Mouse (Mus musculus) heart, embryonic 10.5 days (tissue): ENCODE data around the gene Wdr24. TPM values are rescaled to one million over a fixed set of nuclear protein-coding genes. Genes with fewer than 3 reads are reported as not detected.

Experiments used
- DNase-seq: peaks from one replicate; pipeline ENCODE4 v3.0.0-alpha.2; 2017; ENCODE audit warnings: low spot score
- H3K27ac ChIP-seq: fragments of 300-500 bp; sonication (generic); 2 replicates; pipeline ENCODE4 v1.5.1; 2016; ENCODE audit warnings: mild to moderate bottlenecking
- H3K27me3 ChIP-seq: fragments of 300-500 bp; sonication (generic); 2 replicates; pipeline ENCODE4 v1.6.1; 2016; ENCODE audit warnings: mild to moderate bottlenecking; ENCODE audit not compliant: poor library complexity, insufficient read depth, severe bottlenecking
- H3K36me3 ChIP-seq: fragments of 300-500 bp; sonication (generic); 2 replicates; pipeline ENCODE4 v1.6.1; 2016; ENCODE audit warnings: mild to moderate bottlenecking, moderate library complexity
- H3K4me1 ChIP-seq: fragments of 300-500 bp; sonication (generic); 2 replicates; pipeline ENCODE4 v1.6.1; 2016; ENCODE audit warnings: mild to moderate bottlenecking
- H3K4me3 ChIP-seq: fragments of 300-500 bp; sonication (generic); 2 replicates; pipeline ENCODE4 v1.5.1; 2016; ENCODE audit warnings: mild to moderate bottlenecking, moderate library complexity
- H3K9me3 ChIP-seq: fragments of 300-500 bp; sonication (generic); 2 replicates; pipeline ENCODE4 v1.6.1; 2016; ENCODE audit warnings: mild to moderate bottlenecking, moderate library complexity
- WGBS: fragments of 180-500 bp; shearing (Covaris S2); methylation state at CpG from one replicate; pipeline ENCODE4 v1.1.7; 2016; 5-methylcytosine and 5-hydroxymethylcytosine counted together
- polyA plus RNA-seq: library from polyadenylated mRNA; unstranded; fragments of >200 nt; fragmentation: Nextera tagmentation; extraction: Ambion mirVana; gene quantifications from 2 replicates; pipeline ENCODE4 v1.2.1, GENCODE M21; 2016

Gene Wdr24
- polyA plus RNA-seq, 1 experiment from 2014 or later, result 23.0 TPM

DNA sequence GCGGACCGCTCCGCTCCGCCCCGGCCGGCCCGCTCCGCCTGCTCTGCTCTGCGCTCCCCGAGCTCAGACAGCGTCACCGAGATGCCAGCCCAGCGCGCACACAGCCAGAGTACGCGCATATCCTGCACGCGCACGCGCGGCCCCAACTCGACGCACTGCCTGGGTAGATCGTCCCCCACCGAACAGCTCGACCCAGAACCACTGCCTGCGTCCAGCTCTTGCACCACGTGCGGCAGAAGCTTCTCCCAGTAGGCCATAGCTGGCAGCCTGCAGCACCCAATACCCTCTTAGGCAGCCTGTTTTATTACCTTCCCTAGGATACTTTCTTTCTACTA, 13.6 kb downstream of the Wdr24 start, which contains the start of gene Rhbdl1:
Rhbdl1 (minus strand) TSS at position 220 of the 335 bp plus-strand sequence.
- 2% methylated on average over 29 of the region's 29 CpGs for WGBS
- no peaks in the 10 kb centered on the region for H3K27me3 ChIP-seq
- DNase-seq, result no peak
- peaks cover 60% of the 10 kb centered on the region for H3K36me3 ChIP-seq
- H3K4me3 ChIP-seq, result peak within 1 kb of the TSS; percentile 57
- peak within 1 kb of the TSS; percentile 84 for H3K27ac ChIP-seq
- no peaks in the 10 kb centered on the region for H3K9me3 ChIP-seq
- peaks cover 69% of the 10 kb centered on the region for H3K4me1 ChIP-seq

DNA sequence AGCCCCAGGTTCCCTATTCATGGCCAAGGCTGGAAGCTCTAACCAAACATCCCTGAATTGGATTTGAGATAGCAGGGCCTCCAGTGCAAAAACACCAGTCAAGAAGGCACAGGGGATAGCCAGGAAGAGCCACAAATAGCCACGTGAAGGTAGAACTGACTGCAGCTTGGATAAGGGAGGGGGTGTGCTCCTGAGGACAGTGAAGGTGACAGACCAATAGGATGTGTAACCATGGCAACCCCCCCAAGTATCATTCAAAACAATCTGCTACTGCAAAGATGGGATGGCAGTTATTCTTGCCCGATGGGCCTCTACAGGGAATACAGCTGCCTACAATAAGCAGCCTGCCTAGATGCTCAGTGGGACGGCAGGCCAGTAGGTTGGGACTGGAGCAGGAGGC, 14.1 kb downstream of the Wdr24 start:
- no peaks in the 10 kb centered on the region for H3K9me3 ChIP-seq
- H3K27me3 ChIP-seq, result no peaks in the 10 kb centered on the region
- H3K4me1 ChIP-seq, result peaks cover 68% of the 10 kb centered on the region
- 44% methylated on average over 3 of the region's 3 CpGs for WGBS
- peaks cover 65% of the 10 kb centered on the region for H3K36me3 ChIP-seq
- peak overlapping the region; percentile 84 for H3K27ac ChIP-seq
- peak overlapping the region; percentile 57 for H3K4me3 ChIP-seq
- DNase-seq, result no peak

DNA sequence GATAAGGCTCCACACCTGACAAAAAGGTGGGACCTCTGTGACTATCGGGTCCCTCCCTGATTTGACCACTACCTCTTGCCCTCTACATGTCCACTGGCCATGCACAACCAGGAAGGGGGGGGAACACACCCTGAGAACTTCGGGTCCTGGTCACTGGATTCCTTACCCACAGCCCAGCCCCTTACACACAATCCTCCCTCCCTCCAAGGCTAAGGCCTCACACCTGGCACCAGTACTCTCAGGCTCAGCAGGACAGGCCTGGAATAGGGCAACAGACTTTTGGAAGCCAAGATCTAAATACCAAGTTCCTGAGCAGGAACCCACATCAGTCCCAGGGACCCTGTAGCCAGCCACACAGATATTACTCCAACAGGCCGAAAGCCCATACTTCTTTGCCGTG, 15.5 kb downstream of the Wdr24 start:
- DNase-seq, result no peak
- H3K36me3 ChIP-seq, result peaks cover 70% of the 10 kb centered on the region
- no peaks in the 10 kb centered on the region for H3K9me3 ChIP-seq
- peaks cover 73% of the 10 kb centered on the region for H3K4me1 ChIP-seq
- WGBS, result 84% methylated on average over 4 of the region's 4 CpGs
- H3K27ac ChIP-seq, result no peak overlapping the region
- no peak overlapping the region for H3K4me3 ChIP-seq
- no peaks in the 10 kb centered on the region for H3K27me3 ChIP-seq

DNA sequence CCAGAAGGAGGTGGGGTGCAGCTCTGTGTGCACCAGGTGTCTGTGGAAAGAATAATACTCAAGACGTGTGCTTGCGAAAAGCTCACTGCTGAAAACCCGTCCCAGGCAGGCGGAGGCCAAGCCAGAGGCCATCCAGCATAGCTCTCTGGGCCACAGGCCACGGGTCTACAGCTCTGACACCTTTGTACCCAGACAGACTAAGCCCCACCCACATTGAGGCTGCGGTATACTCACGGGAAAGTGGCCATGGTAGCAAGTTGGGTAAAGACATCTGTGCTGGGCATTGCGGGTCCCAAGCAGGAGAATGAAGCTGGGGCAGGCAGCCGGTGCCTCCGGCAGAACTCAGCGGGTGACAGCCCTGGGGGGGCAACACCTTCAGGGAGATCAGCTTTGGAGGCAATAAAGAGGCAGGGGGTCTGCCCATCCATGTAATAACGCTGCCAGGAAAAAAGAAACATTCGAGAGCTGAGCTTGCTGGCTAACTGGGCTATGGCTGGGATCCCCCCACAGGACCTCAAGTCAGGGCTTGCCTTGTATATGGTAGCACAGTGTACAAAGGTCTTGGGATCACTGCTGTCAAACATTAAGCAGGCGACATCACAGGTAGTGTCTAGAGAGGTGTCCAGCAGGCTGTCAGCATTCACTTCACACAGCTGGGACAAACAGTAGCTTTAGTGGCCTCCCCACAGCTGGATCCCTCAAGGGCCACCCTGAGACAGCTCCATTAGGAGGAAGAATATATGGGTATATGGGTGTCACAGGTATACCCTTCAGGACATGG, 16.2 kb downstream of the Wdr24 start:
- Histone ChIP-seq H3K4me1 (peaks cover 66% of the 10 kb centered on the region), H3K36me3 (peaks cover 70% of the 10 kb centered on the region), H3K27me3 (no peaks in the 10 kb centered on the region), H3K4me3 (no peak overlapping the region), H3K9me3 (no peaks in the 10 kb centered on the region), H3K27ac (no peak overlapping the region)
- WGBS, result 88% methylated on average over 14 of the region's 14 CpGs
- no peak for DNase-seq

DNA sequence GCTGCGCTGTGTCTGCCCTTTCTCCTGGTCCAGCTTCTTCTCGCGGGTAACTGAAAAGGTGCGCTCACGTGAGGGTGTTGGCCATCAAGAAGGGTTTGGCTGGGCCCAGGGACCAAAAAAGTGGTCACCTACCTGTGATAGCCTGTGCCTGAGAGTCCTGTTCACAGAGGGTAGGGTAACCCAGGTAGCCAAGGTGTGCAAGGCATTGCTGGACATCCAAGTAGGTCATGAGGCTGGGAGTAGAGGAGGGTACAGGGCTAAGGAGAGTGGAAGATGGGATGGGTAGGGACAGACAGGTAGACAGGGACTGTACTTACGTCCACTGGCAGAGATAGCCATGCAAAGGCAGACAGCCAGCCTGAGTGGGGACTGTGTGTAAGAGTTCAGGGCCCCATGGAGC, 17.1 kb downstream of the Wdr24 start:
- 96% methylated on average over 6 of the region's 6 CpGs for WGBS
- Histone ChIP-seq H3K4me3 (no peak overlapping the region), H3K27me3 (no peaks in the 10 kb centered on the region), H3K4me1 (peaks cover 63% of the 10 kb centered on the region), H3K36me3 (peaks cover 67% of the 10 kb centered on the region), H3K9me3 (no peaks in the 10 kb centered on the region), H3K27ac (no peak overlapping the region)
- DNase-seq, result no peak

DNA sequence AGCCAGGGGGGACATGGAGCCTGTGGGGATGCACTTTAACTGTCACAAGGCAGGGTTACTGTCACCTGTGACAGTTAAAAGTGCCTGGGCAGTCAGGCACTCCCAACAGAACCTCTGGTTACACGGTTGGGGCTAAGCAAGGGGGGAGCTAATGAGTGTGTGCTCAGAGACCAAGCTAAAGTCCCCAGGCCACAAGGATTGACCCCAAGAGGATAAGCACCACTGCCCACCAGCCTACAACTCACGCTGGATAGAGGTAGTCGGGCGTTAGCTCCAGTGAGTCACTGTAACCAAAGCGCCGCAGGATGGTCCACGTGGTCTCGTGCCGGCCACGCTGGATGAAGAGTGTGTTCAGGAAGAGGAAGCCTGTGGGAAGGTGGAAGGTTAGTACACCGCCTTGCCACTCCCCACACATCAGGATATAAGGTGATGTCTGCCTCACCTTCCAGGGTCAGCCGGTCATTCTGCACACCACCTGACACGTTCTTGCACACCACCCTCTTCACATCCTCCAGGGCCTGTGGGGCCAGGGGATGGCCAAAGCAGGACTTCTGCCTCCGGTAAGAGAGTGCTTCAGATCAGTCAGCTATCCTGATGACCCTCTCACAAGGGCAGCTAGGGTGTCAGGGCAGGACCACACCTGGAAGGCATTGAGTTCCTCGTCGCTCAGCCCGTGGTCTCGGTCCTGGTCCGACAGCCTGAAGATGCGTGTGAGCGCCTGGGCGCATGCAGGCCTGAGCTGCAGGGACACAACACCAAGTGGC, 17.9 kb downstream of the Wdr24 start, which contains the start of gene Gm20683:
Gm20683 (minus strand) TSS at position 647 of the 764 bp plus-strand sequence.
- H3K9me3 ChIP-seq, result no peaks in the 10 kb centered on the region
- no peak within 1 kb of the TSS for H3K27ac ChIP-seq
- peaks cover 67% of the 10 kb centered on the region for H3K36me3 ChIP-seq
- no peaks in the 10 kb centered on the region for H3K27me3 ChIP-seq
- 95% methylated on average over 22 of the region's 22 CpGs for WGBS
- H3K4me3 ChIP-seq, result no peak within 1 kb of the TSS
- peaks cover 55% of the 10 kb centered on the region for H3K4me1 ChIP-seq
- DNase-seq, result no peak

DNA sequence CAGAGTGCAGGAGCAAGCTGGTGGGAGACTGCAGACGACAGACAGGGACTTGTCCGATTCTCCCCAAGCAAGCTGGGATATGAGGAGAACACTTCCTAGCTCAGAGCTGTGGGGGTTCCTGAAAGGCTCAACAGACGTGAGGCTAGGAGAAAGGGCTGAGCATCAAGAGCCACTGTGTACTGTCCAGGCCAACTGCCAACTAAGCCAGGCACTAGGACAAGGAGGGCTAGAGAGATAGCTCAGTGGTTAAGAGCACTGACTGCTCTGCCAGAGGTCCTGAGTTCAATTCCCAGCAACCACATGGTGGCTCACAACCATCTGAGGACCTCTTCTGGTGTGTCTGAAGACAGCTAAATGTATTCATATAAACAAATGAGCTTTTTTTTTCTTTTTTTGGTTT, 19.1 kb downstream of the Wdr24 start:
- Histone ChIP-seq H3K4me3 (no peak overlapping the region), H3K4me1 (peaks cover 43% of the 10 kb centered on the region), H3K27me3 (no peaks in the 10 kb centered on the region), H3K9me3 (no peaks in the 10 kb centered on the region), H3K27ac (no peak overlapping the region), H3K36me3 (peaks cover 76% of the 10 kb centered on the region)
- no peak for DNase-seq
- 88% methylated on average over 3 of the region's 3 CpGs for WGBS

DNA sequence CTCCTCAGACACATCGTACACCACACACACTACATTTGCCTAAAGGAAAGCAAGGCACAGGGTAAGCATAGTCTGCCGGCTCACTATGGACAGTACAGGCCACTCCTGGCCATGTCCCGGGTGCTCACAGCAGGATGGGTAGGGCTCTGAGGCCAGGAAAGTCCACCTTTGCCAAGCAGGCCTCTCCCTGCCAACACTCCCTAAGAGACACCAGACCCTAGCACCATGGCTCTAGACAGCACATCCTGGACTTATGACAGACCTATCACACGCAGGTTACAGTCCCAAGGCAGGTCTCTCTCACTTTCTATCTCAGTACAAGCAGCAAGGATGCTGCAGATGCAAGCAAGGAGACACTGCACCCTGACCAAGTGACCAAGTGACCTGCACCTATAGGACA, 19.7 kb downstream of the Wdr24 start:
- H3K4me3 ChIP-seq, result peak overlapping the region; percentile 89

DNA sequence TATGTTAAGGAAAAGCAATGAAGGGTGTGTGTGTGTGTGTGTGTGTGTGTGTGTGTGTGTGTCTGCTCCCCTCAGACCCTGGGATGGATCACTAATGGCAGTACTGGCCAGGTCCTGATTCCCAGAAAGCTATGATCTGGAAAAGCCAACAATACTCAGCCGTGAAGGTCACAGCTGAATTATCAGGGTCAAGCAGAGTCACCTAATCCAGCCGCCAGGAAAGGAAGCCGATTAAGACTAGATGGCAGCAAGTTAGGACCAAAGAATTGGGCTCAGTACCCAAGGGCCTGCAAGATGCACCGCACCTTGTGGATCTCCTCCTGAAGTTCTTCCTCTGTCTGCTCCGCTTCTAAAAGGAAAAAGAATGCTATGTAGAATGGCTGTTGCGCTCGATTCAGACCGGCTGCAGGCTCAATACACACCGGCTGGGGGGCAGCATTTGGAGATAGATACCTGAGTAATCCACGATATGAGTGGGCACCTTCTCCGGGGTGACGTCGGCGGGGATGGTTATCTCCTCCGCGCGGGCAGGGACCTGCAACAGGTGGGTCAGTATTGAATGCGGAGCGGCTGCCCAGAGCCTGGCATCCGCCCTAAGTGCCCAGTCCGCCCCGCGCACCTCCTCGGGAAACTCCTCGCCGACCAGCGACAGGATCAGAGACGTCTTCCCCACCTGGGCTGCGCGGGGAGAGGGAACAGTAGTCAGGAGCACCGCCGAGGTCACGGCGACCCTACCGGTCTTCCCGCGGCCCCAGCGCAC, 20.4 kb downstream of the Wdr24 start:
- Histone ChIP-seq H3K36me3 (peaks cover 77% of the 10 kb centered on the region), H3K4me1 (peaks cover 36% of the 10 kb centered on the region), H3K27me3 (no peaks in the 10 kb centered on the region), H3K9me3 (no peaks in the 10 kb centered on the region), H3K27ac (peak overlapping the region; percentile 96), H3K4me3 (peak overlapping the region; percentile 89)
- DNase-seq, result no peak
- WGBS, result 3% methylated on average over 38 of the region's 38 CpGs

More for the DNA sequence above, 19.7 kb downstream of the Wdr24 start:
- WGBS, result 88% methylated on average over 4 of the region's 4 CpGs
- no peak for DNase-seq
- Histone ChIP-seq H3K9me3 (no peaks in the 10 kb centered on the region), H3K27ac (peak overlapping the region; percentile 96), H3K36me3 (peaks cover 77% of the 10 kb centered on the region), H3K4me1 (peaks cover 37% of the 10 kb centered on the region), H3K27me3 (no peaks in the 10 kb centered on the region)

DNA sequence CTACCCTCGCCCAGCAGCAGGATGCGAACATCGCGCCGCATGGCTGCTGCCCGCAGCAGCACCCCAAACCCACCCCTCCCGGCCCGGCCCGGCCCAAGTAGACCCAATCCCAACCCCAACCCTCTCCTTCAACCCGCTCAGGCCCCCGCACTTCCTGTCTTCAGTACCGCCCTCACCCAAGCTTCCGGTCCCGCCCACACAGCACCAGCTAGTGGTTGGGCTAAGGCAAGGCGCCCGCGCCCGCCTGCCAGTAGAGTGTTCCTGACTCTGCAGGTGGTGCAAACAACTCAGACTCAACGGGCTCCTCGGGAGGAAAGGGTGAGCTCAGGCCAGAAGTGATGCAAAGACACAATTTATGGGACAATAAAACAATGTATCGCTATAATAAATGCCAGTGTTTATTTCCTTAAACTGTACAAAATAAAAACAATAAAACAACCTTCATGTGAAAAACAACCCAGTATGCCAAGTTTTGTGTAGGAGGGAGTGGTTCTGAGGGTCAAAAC, 21.0 kb downstream of the Wdr24 start, which contains the start of gene Rhot2:
Rhot2 (minus strand) TSS at position 456 of the 506 bp plus-strand sequence.
- H3K4me1 ChIP-seq, result peaks cover 32% of the 10 kb centered on the region
- peak within 1 kb of the TSS; percentile 89 for H3K4me3 ChIP-seq
- peak within 1 kb of the TSS; percentile 96 for H3K27ac ChIP-seq
- H3K36me3 ChIP-seq, result peaks cover 77% of the 10 kb centered on the region
- peak; percentile 97 for DNase-seq
- no peaks in the 10 kb centered on the region for H3K27me3 ChIP-seq
- WGBS, result under 1% methylated on average over 21 of the region's 21 CpGs
- no peaks in the 10 kb centered on the region for H3K9me3 ChIP-seq

DNA sequence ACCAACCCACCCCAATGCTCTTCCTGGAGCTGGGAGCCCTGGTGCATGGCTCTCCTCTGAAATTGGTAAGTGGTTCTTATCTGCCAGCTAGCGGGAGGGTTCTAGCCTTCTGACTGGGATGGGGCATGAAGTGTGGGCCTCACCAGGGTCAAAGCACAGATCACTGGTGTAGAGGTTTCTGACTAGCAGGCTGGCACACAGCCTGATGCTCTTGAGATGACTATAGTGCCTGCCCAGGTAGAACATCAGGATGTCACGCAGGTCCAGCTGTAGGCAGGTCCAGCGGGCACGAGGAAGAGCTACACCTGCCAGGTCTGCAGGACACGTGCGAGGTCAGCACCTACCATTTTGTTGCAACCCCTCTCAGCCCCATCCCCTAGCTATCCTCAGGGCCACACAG, 36.8 kb downstream of the Wdr24 start:
- Histone ChIP-seq H3K9me3 (no peaks in the 10 kb centered on the region), H3K4me3 (peak overlapping the region; percentile 76), H3K36me3 (peaks cover 32% of the 10 kb centered on the region), H3K27me3 (no peaks in the 10 kb centered on the region), H3K27ac (no peak overlapping the region), H3K4me1 (peaks cover 28% of the 10 kb centered on the region)
- no peak for DNase-seq
- WGBS, result 94% methylated on average over 6 of the region's 6 CpGs

DNA sequence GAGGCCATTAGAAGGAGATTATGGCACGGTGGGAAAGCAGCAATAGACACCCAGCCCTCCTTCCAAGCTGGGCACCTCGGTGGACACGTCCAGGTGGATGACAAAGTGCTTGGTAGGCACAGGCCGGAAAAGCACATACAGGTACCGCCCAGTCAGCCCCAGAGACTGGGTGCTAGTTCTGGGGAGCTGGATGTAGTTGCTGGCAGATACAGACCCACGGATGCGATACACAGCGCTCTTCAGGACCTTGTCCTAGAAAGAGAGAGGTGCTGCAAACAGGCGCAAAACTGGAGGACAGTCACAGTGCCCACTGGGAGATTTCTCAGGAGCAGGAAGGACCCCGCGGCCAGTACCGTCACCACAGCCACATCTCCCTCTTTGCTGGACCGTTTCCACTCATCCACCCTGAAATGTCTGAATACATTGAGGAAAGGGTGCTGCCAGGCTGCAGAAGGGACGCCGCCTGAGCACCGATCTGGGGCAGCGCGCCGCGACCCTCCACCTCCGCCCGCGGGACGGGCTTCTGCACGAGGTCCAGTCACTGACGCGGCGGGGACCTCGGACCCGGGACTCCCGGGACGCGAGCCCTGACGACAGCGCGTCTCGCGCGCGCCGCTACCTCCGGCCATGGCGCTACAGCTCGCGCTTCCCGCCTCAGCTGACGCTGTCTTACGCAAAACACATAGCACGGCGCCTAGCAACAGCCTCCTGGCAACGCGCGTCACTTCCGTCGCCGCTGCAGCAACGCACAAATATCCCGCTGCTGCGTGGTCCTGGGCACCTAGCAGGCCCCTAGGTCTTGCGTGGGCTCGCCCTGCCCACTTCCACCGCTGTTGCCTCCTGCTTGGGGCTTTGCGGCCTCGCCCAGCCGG, 37.6 kb downstream of the Wdr24 start, which contains the start of gene Wdr90:
Wdr90 (minus strand) TSS at position 670 of the 872 bp plus-strand sequence.
- Histone ChIP-seq H3K9me3 (no peaks in the 10 kb centered on the region), H3K4me3 (peak within 1 kb of the TSS; percentile 76), H3K27me3 (no peaks in the 10 kb centered on the region), H3K4me1 (peaks cover 32% of the 10 kb centered on the region), H3K36me3 (peaks cover 33% of the 10 kb centered on the region), H3K27ac (peak within 1 kb of the TSS; percentile 92)
- peak; percentile 96 for DNase-seq
- whole genome bisulfite sequencing, result 4% methylated on average over 65 of the region's 65 CpGs
